Mouse (Mus musculus) liver, embryonic 13.5 days (tissue): ENCODE measurements around the gene Samhd1. TPM values are rescaled to one million over a fixed set of nuclear protein-coding genes. Genes with fewer than 3 reads are reported as not detected.

Experiments used
- ATAC-seq: fragments of 200-750 bp; cut with Nextera tagmentation; 2 replicates; pipeline ENCODE4 v1.8.0; 2017; ENCODE audit warnings: low read depth, mild to moderate bottlenecking, moderate number of reproducible peaks, moderate library complexity
- DNase-seq: peaks from one replicate; pipeline ENCODE4 v3.0.0; 2022
- H3K27ac ChIP-seq: fragments of 300-500 bp; sonication (generic); 2 replicates; pipeline ENCODE4 v1.5.1; 2015; ENCODE audit warnings: moderate library complexity, mild to moderate bottlenecking, inconsistent platforms
- H3K27me3 ChIP-seq: fragments of 300-500 bp; sonication (generic); 2 replicates; pipeline ENCODE4 v1.6.1; 2015; ENCODE audit warnings: mild to moderate bottlenecking, inconsistent platforms
- H3K36me3 ChIP-seq: fragments of 300-500 bp; sonication (generic); 2 replicates; pipeline ENCODE4 v1.6.1; 2015; ENCODE audit warnings: mild to moderate bottlenecking, inconsistent platforms
- H3K4me1 ChIP-seq: fragments of 300-500 bp; sonication (generic); replicated peaks from 2 replicates; pipeline ENCODE4 v1.6.1; 2015; ENCODE audit warnings: inconsistent platforms
- H3K4me2 ChIP-seq: fragments of 300-500 bp; sonication (generic); 2 replicates; pipeline ENCODE4 v1.6.1; 2015; ENCODE audit warnings: inconsistent platforms, mild to moderate bottlenecking, moderate library complexity
- H3K4me3 ChIP-seq: fragments of 300-500 bp; sonication (generic); replicated peaks from 2 replicates; pipeline ENCODE4 v1.5.1; 2015; ENCODE audit warnings: mild to moderate bottlenecking, inconsistent platforms
- H3K9ac ChIP-seq: fragments of 300-500 bp; sonication (generic); 2 replicates; pipeline ENCODE4 v1.6.1; 2015; ENCODE audit warnings: mild to moderate bottlenecking, inconsistent platforms
- H3K9me3 ChIP-seq: fragments of 300-500 bp; sonication (generic); replicated peaks from 2 replicates; pipeline ENCODE4 v1.6.1; 2016; ENCODE audit warnings: inconsistent platforms
- WGBS: fragments of 180-500 bp; shearing (Covaris S2); methylation state at CpG from one replicate; pipeline ENCODE4 v1.1.7; 2015; ENCODE audit not compliant: insufficient replicate concordance; 5-methylcytosine and 5-hydroxymethylcytosine counted together
- polyA plus RNA-seq: library from polyadenylated mRNA; unstranded; fragments of >200 nt; fragmentation: Nextera tagmentation; extraction: Ambion mirVana; gene quantifications from 2 replicates; pipeline ENCODE4 v1.2.1, GENCODE M21; 2015

The Samhd1 gene
- polyA plus RNA-seq, 1 experiment from 2014 or later = 19.4 TPM

- no peak overlapping the region for H3K4me2 ChIP-seq
- H3K27me3 ChIP-seq = no peaks in the 10 kb centered on the region
- no peak overlapping the region for H3K9ac ChIP-seq
- ATAC-seq (no peak), DNase-seq (no peak)
- H3K4me1 ChIP-seq = peaks cover 49% of the 10 kb centered on the region
- 80% methylated on average over 4 of the region's 4 CpGs for WGBS
- H3K36me3 ChIP-seq = no peaks in the 10 kb centered on the region
- H3K27ac ChIP-seq = peak overlapping the region; percentile 91
- H3K4me3 ChIP-seq = no peak overlapping the region
- no peaks in the 10 kb centered on the region for H3K9me3 ChIP-seq
These were observed 1.1 kb upstream of the Samhd1 start for GRCm38 (mm10) chr2:157136176-157136575.

- peak overlapping the region; percentile 91 for H3K27ac ChIP-seq
- no peak for ATAC-seq
- WGBS = 84% methylated on average over 10 of the region's 10 CpGs
- H3K27me3 ChIP-seq = no peaks in the 10 kb centered on the region
- H3K9ac ChIP-seq = peak overlapping the region; percentile 66
- H3K4me2 ChIP-seq = peak overlapping the region; percentile 88
- no peak for DNase-seq
- H3K9me3 ChIP-seq = no peaks in the 10 kb centered on the region
- H3K36me3 ChIP-seq = no peaks in the 10 kb centered on the region
- peaks cover 55% of the 10 kb centered on the region for H3K4me1 ChIP-seq
- peak overlapping the region; percentile 79 for H3K4me3 ChIP-seq
These were observed 560 bp upstream of the Samhd1 start for GRCm38 (mm10) chr2:157135529-157136120.

- H3K9ac ChIP-seq = peak overlapping the region; percentile 90
- peak; percentile 57 for ATAC-seq
- no peaks in the 10 kb centered on the region for H3K27me3 ChIP-seq
- H3K4me1 ChIP-seq = peaks cover 61% of the 10 kb centered on the region
- WGBS = under 1% methylated on average over 25 of the region's 25 CpGs
- peak overlapping the region; percentile 79 for H3K4me3 ChIP-seq
- no peaks in the 10 kb centered on the region for H3K9me3 ChIP-seq
- DNase-seq = peak; percentile 43
- peak overlapping the region; percentile 88 for H3K4me2 ChIP-seq
- no peaks in the 10 kb centered on the region for H3K36me3 ChIP-seq
- peak overlapping the region; percentile 87 for H3K27ac ChIP-seq
These were observed 560 bp downstream of the Samhd1 start for GRCm38 (mm10) chr2:157134479-157134931.

GRCm38 (mm10) chr2:157133769-157134478 lies 1.1 kb downstream of the Samhd1 start:
- DNase-seq (no peak), ATAC-seq (no peak)
- 8% methylated on average over 11 of the region's 11 CpGs for WGBS
- peak overlapping the region; percentile 87 for H3K27ac ChIP-seq
- H3K9me3 ChIP-seq = no peaks in the 10 kb centered on the region
- no peaks in the 10 kb centered on the region for H3K27me3 ChIP-seq
- H3K9ac ChIP-seq = peak overlapping the region; percentile 90
- H3K4me2 ChIP-seq = peak overlapping the region; percentile 88
- peaks cover 64% of the 10 kb centered on the region for H3K4me1 ChIP-seq
- no peaks in the 10 kb centered on the region for H3K36me3 ChIP-seq
- H3K4me3 ChIP-seq = peak overlapping the region; percentile 79

- peaks cover 4% of the 10 kb centered on the region; the same call in 1 of the 2 replicates for H3K36me3 ChIP-seq
- H3K9me3 ChIP-seq = no peaks in the 10 kb centered on the region
- no peak overlapping the region for H3K4me3 ChIP-seq
- peaks cover 63% of the 10 kb centered on the region for H3K4me1 ChIP-seq
- no peak for ATAC-seq
- peak overlapping the region; percentile 88 for H3K4me2 ChIP-seq
- WGBS = 66% methylated on average over 3 of the region's 3 CpGs
- DNase-seq = no peak
- H3K9ac ChIP-seq = no peak overlapping the region
- no peaks in the 10 kb centered on the region for H3K27me3 ChIP-seq
- H3K27ac ChIP-seq = peak overlapping the region; percentile 44
These were observed 2.2 kb downstream of the Samhd1 start for GRCm38 (mm10) chr2:157132686-157133540.

GRCm38 (mm10) chr2:157132086-157132485 lies 3.0 kb downstream of the Samhd1 start:
- ATAC-seq = no peak
- peaks cover 4% of the 10 kb centered on the region for H3K36me3 ChIP-seq
- peak overlapping the region; percentile 19 for H3K27ac ChIP-seq
- no peak for DNase-seq
- no peaks in the 10 kb centered on the region for H3K27me3 ChIP-seq
- H3K4me1 ChIP-seq = peaks cover 60% of the 10 kb centered on the region
- 89% methylated on average over 1 of the region's 1 CpGs for WGBS
- no peak overlapping the region for H3K4me3 ChIP-seq
- no peaks in the 10 kb centered on the region for H3K9me3 ChIP-seq
- H3K9ac ChIP-seq = no peak overlapping the region; the same call in 1 of the 2 replicates
- H3K4me2 ChIP-seq = peak overlapping the region; percentile 20

- no peak for DNase-seq
- peak overlapping the region; percentile 61 for H3K4me2 ChIP-seq
- H3K36me3 ChIP-seq = peaks cover 9% of the 10 kb centered on the region
- peak overlapping the region; percentile 66 for H3K9ac ChIP-seq
- ATAC-seq = no peak
- peaks cover 52% of the 10 kb centered on the region for H3K4me1 ChIP-seq
- H3K4me3 ChIP-seq = peak overlapping the region; percentile 47
- peak overlapping the region; percentile 31; the same call in 1 of the 2 replicates for H3K27ac ChIP-seq
- WGBS = 40% methylated on average over 8 of the region's 8 CpGs
- no peaks in the 10 kb centered on the region for H3K9me3 ChIP-seq
- H3K27me3 ChIP-seq = no peaks in the 10 kb centered on the region
These were observed 4.1 kb downstream of the Samhd1 start for GRCm38 (mm10) chr2:157130813-157131514.

GRCm38 (mm10) chr2:157129601-157130164 lies 5.4 kb downstream of the Samhd1 start:
- 61% methylated on average over 11 of the region's 11 CpGs for WGBS
- H3K9ac ChIP-seq = no peak overlapping the region
- DNase-seq (no peak), ATAC-seq (no peak)
- H3K4me2 ChIP-seq = peak overlapping the region; percentile 25
- H3K27ac ChIP-seq = peak overlapping the region; percentile 35; the same call in 1 of the 2 replicates
- H3K9me3 ChIP-seq = no peaks in the 10 kb centered on the region
- H3K4me1 ChIP-seq = peaks cover 45% of the 10 kb centered on the region
- H3K36me3 ChIP-seq = peaks cover 17% of the 10 kb centered on the region
- no peaks in the 10 kb centered on the region for H3K27me3 ChIP-seq
- H3K4me3 ChIP-seq = no peak overlapping the region

GRCm38 (mm10) chr2:157129096-157129495 lies 6.0 kb downstream of the Samhd1 start:
- peak overlapping the region; percentile 25 for H3K4me2 ChIP-seq
- 72% methylated on average over 4 of the region's 4 CpGs for WGBS

GRCm38 (mm10) chr2:157128072-157128471 lies 7.0 kb downstream of the Samhd1 start:
- no peak overlapping the region for H3K9ac ChIP-seq
- no peak for ATAC-seq
- H3K4me1 ChIP-seq = peaks cover 34% of the 10 kb centered on the region
- no peaks in the 10 kb centered on the region for H3K27me3 ChIP-seq
- 71% methylated on average over 4 of the region's 4 CpGs for WGBS
- H3K9me3 ChIP-seq = no peaks in the 10 kb centered on the region
- peaks cover 19% of the 10 kb centered on the region for H3K36me3 ChIP-seq
- no peak overlapping the region for H3K4me2 ChIP-seq
- no peak for DNase-seq
- H3K4me3 ChIP-seq = no peak overlapping the region
- no peak overlapping the region for H3K27ac ChIP-seq

More at GRCm38 (mm10) chr2:157129096-157129495, 6.0 kb downstream of the Samhd1 start:
- H3K27ac ChIP-seq = no peak overlapping the region
- no peaks in the 10 kb centered on the region for H3K9me3 ChIP-seq
- H3K36me3 ChIP-seq = peaks cover 17% of the 10 kb centered on the region
- DNase-seq = no peak
- H3K4me1 ChIP-seq = peaks cover 44% of the 10 kb centered on the region
- H3K9ac ChIP-seq = no peak overlapping the region
- ATAC-seq = no peak
- no peaks in the 10 kb centered on the region for H3K27me3 ChIP-seq
- no peak overlapping the region for H3K4me3 ChIP-seq
